Mouse (Mus musculus): ENCODE data around the gene Slco2a1.

DNA sequence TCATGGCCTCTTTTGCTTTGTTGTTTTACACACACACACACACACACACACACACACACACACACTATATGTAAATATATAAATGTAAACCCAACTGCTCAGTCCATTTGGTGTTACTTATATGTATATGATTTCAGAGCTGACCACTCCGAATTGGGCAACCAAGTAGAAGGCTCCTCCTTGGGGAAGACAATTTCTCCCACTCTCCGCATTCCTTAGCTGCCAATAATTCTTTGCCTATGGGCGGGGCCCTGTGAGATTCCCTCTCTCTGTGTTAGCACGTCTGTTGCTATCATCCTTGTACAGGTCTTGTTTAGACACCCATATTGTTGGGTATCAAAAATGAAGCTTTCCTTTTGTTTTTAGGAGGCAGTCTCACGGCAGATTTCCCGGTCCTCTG lies 15.8 kb downstream of the Slco2a1 start:
- TF ChIP-seq TAL1 (conservative IDR thresholded peaks at IDR 0.05; ENCODE audit: low read depth, low read length): no peak
- no peak for TF ChIP-seq CTCF (IDR thresholded peaks at IDR 0.05; ENCODE audit: low read depth, low read length)
- TF ChIP-seq GATA1 (IDR thresholded peaks at IDR 0.05; ENCODE audit: borderline replicate concordance, low read length): no peak
- no peak for TF ChIP-seq GATA2 (IDR thresholded peaks at IDR 0.05; ENCODE audit: borderline replicate concordance, low read depth, low read length)
- no peak for TF ChIP-seq POLR2AphosphoS5 (IDR thresholded peaks at IDR 0.05; ENCODE audit: insufficient replicate concordance, low read depth, low read length)
